Mouse (Mus musculus) left cerebral cortex, postnatal 14 days (tissue): ENCODE measurements at regions not wholly inside any gene's neighbourhood (a gene's known extent, or its start where the extent isn't known, plus 50 kb on each side); places are given as distances from the start of the nearest gene placed in this dataset.

Experiments
- microRNA-seq, 2 experiments: library from miRNA; unstranded; fragments of <30 nt; microRNA quantifications; one replicate each; pipeline ENCODE4 v1.2.0; 2022

Small RNAs in the stretch of these regions (microRNA-seq; reads per million reads assigned to microRNA genes)
- gene Gm22825, result 0 reads per million in 2 experiments
- gene Gm23646, result 0 reads per million in 2 experiments
